Mouse (Mus musculus) limb, embryonic 10.5 days (tissue): ENCODE results near the gene Timp3. TPM values are rescaled to one million over a fixed set of nuclear protein-coding genes. Genes with fewer than 3 reads are reported as not detected.

Source experiments
- DNase-seq: peaks from one replicate; pipeline ENCODE4 v3.0.0-alpha.2; 2017; ENCODE audit warnings: low spot score
- H3K27ac ChIP-seq: fragments of 300-500 bp; sonication (generic); 2 replicates; pipeline ENCODE4 v1.5.1; 2016; ENCODE audit warnings: mild to moderate bottlenecking
- H3K27me3 ChIP-seq: fragments of 300-500 bp; sonication (generic); 2 replicates; pipeline ENCODE4 v1.6.1; 2016; ENCODE audit warnings: low read depth, mild to moderate bottlenecking; ENCODE audit not compliant: poor library complexity, severe bottlenecking
- H3K36me3 ChIP-seq: fragments of 300-500 bp; sonication (generic); 2 replicates; pipeline ENCODE4 v1.6.1; 2016; ENCODE audit warnings: mild to moderate bottlenecking, moderate library complexity
- H3K4me1 ChIP-seq: fragments of 300-500 bp; sonication (generic); 2 replicates; pipeline ENCODE4 v1.6.1; 2016
- H3K4me3 ChIP-seq: fragments of 300-500 bp; sonication (generic); 2 replicates; pipeline ENCODE4 v1.5.1; 2016; ENCODE audit warnings: mild to moderate bottlenecking, moderate library complexity
- H3K9me3 ChIP-seq: fragments of 300-500 bp; sonication (generic); replicated peaks from 2 replicates; pipeline ENCODE4 v1.6.1; 2016; ENCODE audit warnings: mild to moderate bottlenecking
- WGBS: fragments of 180-500 bp; shearing (Covaris S2); methylation state at CpG from one replicate; pipeline ENCODE4 v1.1.7; 2016; 5-methylcytosine and 5-hydroxymethylcytosine counted together
- polyA plus RNA-seq: library from polyadenylated mRNA; unstranded; fragments of >200 nt; fragmentation: Nextera tagmentation; extraction: Ambion mirVana; gene quantifications from 2 replicates; pipeline ENCODE4 v1.2.1, GENCODE M21; 2016

Gene Timp3
- polyA plus RNA-seq, 1 experiment from 2014 or later, result 43.5 TPM

GRCm38 (mm10) chr10:86389357-86389756, 89.2 kb downstream of the Timp3 start:
- 86% methylated on average over 3 of the region's 3 CpGs for WGBS
- peaks cover 39% of the 10 kb centered on the region for H3K4me1 ChIP-seq
- H3K4me3 ChIP-seq, result no peak overlapping the region
- H3K27ac ChIP-seq, result no peak overlapping the region
- no peaks in the 10 kb centered on the region for H3K27me3 ChIP-seq
- no peaks in the 10 kb centered on the region for H3K36me3 ChIP-seq
- DNase-seq, result no peak
- no peaks in the 10 kb centered on the region for H3K9me3 ChIP-seq

- whole genome bisulfite sequencing, result 58% methylated on average over 2 of the region's 2 CpGs
- Histone ChIP-seq H3K27me3 (no peaks in the 10 kb centered on the region), H3K4me1 (peaks cover 39% of the 10 kb centered on the region), H3K27ac (no peak overlapping the region), H3K4me3 (no peak overlapping the region), H3K36me3 (0 out of 2 replicates have a peak, but pooled peaks cover 2% of the 10 kb centered on the region), H3K9me3 (no peaks in the 10 kb centered on the region)
- DNase-seq, result no peak
Observed at GRCm38 (mm10) chr10:86389913-86390312, 89.7 kb downstream of the Timp3 start.

GRCm38 (mm10) chr10:86392399-86392798, 92.2 kb downstream of the Timp3 start:
- Histone ChIP-seq H3K4me3 (no peak overlapping the region), H3K36me3 (0 out of 2 replicates have a peak, but pooled peaks cover 2% of the 10 kb centered on the region), H3K27me3 (no peaks in the 10 kb centered on the region), H3K4me1 (peaks cover 30% of the 10 kb centered on the region), H3K9me3 (no peaks in the 10 kb centered on the region), H3K27ac (no peak overlapping the region)
- 85% methylated on average over 3 of the region's 3 CpGs for WGBS
- no peak for DNase-seq

- H3K4me1 ChIP-seq, result peaks cover 19% of the 10 kb centered on the region
- DNase-seq, result no peak
- no peak overlapping the region for H3K27ac ChIP-seq
- H3K27me3 ChIP-seq, result no peaks in the 10 kb centered on the region
- no peak overlapping the region for H3K4me3 ChIP-seq
- H3K36me3 ChIP-seq, result 0 out of 2 replicates have a peak, but pooled peaks cover 2% of the 10 kb centered on the region
- H3K9me3 ChIP-seq, result no peaks in the 10 kb centered on the region
- WGBS, result 52% methylated on average over 4 of the region's 4 CpGs
Observed at GRCm38 (mm10) chr10:86397577-86398346, 97.6 kb downstream of the Timp3 start.

GRCm38 (mm10) chr10:86398347-86398720, 98.2 kb downstream of the Timp3 start:
- Histone ChIP-seq H3K36me3 (0 out of 2 replicates have a peak, but pooled peaks cover 2% of the 10 kb centered on the region), H3K27me3 (no peaks in the 10 kb centered on the region), H3K4me1 (peaks cover 19% of the 10 kb centered on the region), H3K4me3 (no peak overlapping the region), H3K9me3 (no peaks in the 10 kb centered on the region), H3K27ac (no peak overlapping the region)
- no peak for DNase-seq
- 69% methylated on average over 2 of the region's 2 CpGs for WGBS

Other genes starting within 250 kb of the Timp3 start
- gene Syn3, start 198.5 kb downstream of the Timp3 start, polyA plus RNA-seq, result 2.1 and 3.6 TPM in 2 replicates